Mouse (Mus musculus) heart, adult 2 months (tissue): Measurements from ENCODE around the gene Lonrf2. TPM values are rescaled to one million over a fixed set of nuclear protein-coding genes. Genes with fewer than 3 reads are reported as not detected.

ENCODE experiments used
- DNase-seq, 2 experiments: peaks; one replicate each; pipeline ENCODE4 v3.0.0; 2021
- H3K27ac ChIP-seq: fragments of 200-600 bp; 2 replicates; pipeline ENCODE4 v1.8.1; 2022
- H3K27me3 ChIP-seq: fragments of 200-500 bp; 2 replicates; pipeline ENCODE4 v1.6.1; 2012; ENCODE audit warnings: mild to moderate bottlenecking, low read length, inconsistent platforms, mixed read lengths; ENCODE audit not compliant: control insufficient read depth, insufficient read depth
- H3K36me3 ChIP-seq: fragments of 200-500 bp; 2 replicates; pipeline ENCODE4 v1.6.1; 2012; ENCODE audit warnings: low read length, inconsistent platforms; ENCODE audit not compliant: control insufficient read depth, insufficient read depth
- H3K4me1 ChIP-seq: fragments of 200-500 bp; 2 replicates; pipeline ENCODE4 v1.6.1; 2011; ENCODE audit warnings: low read length; ENCODE audit not compliant: control insufficient read depth, insufficient read depth
- H3K4me3 ChIP-seq: fragments of 200-600 bp; 2 replicates; pipeline ENCODE4 v1.8.1; 2022
- H3K79me2 ChIP-seq: fragments of 200-500 bp; replicated peaks from 2 replicates; pipeline ENCODE4 v1.6.1; 2012; ENCODE audit warnings: mild to moderate bottlenecking, inconsistent platforms, low read length, moderate library complexity, mixed read lengths; ENCODE audit not compliant: control insufficient read depth, insufficient read depth
- H3K9ac ChIP-seq: fragments of 200-500 bp; 2 replicates; pipeline ENCODE4 v1.6.1; 2012; ENCODE audit warnings: low read depth, mild to moderate bottlenecking, control low read depth, inconsistent platforms, low read length, mixed read lengths
- CTCF ChIP-seq: fragments of 200-600 bp; IDR thresholded peaks from 2 replicates; pipeline ENCODE4 v1.8.1; 2022; ENCODE audit warnings: antibody characterized with exemption, mild to moderate bottlenecking, moderate library complexity
- EP300 ChIP-seq: fragments of 200-500 bp; IDR thresholded peaks from 2 replicates; pipeline ENCODE4 v1.6.1; 2011; ENCODE audit warnings: low read depth, low read length, control low read depth; ENCODE audit not compliant: insufficient read depth
- POLR2A ChIP-seq: fragments of 200-500 bp; IDR thresholded peaks from 2 replicates; pipeline ENCODE4 v1.6.1; 2011; ENCODE audit warnings: mild to moderate bottlenecking, low read depth, low read length, control low read depth; ENCODE audit not compliant: insufficient read depth
- WGBS: fragments of 180-500 bp; shearing (Covaris S2); methylation state at CpG from one replicate; pipeline ENCODE4 v1.1.7; 2018; 5-methylcytosine and 5-hydroxymethylcytosine counted together
- intact Hi-C: fragments of 180-260 bp; cut with DNase I; formaldehyde crosslinking; loops from one replicate; pipeline ENCODE4 v1.15.1; 2025
- polyA plus RNA-seq: library from polyadenylated mRNA; depleted of rRNA; stranded (reverse); fragments of >200 nt; gene quantifications from 2 replicates; pipeline ENCODE4 v1.2.3, GENCODE M21; 2012
- total RNA-seq, 2 experiments: library from RNA; stranded (reverse); gene quantifications; 2 replicates each; pipeline ENCODE4 v1.2.3; 2021

Lonrf2 gene
- total and polyA plus RNA-seq, 3 experiments: 2.6 to 3.8 (median 3.3) TPM

DNA sequence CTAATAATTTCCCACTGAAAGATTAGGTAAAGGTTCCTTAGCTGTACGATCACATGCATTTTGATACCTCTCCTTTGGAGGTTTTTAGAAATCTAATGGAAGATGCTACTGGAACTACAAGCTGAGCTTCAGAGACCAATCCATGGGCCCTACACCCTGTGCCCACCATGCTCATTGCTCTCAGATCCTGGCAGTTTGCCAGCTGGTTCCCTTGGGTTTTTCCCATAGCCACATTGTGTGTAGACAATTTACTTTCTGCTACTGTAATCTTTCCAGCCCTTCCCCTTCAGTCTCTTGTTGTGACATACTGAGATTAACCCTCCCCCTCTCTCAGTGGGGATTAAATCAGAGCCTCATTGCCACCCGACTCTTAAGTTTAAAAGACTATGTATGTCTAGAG is 11.6 kb downstream of the Lonrf2 start:
- no peak for TF ChIP-seq POLR2A
- TF ChIP-seq CTCF: no peak
- TF ChIP-seq EP300: no peak
- Histone ChIP-seq H3K27ac (no peak overlapping the region), H3K79me2 (no peaks in the 10 kb centered on the region), H3K36me3 (no peaks in the 10 kb centered on the region), H3K27me3 (no peaks in the 10 kb centered on the region), H3K4me1 (no peaks in the 10 kb centered on the region), H3K9ac (no peak overlapping the region), H3K4me3 (no peak overlapping the region)
- DNase-seq: no peak
- 70% methylated on average over 2 of the region's 2 CpGs for WGBS
- intact Hi-C loops: no loop called here

DNA sequence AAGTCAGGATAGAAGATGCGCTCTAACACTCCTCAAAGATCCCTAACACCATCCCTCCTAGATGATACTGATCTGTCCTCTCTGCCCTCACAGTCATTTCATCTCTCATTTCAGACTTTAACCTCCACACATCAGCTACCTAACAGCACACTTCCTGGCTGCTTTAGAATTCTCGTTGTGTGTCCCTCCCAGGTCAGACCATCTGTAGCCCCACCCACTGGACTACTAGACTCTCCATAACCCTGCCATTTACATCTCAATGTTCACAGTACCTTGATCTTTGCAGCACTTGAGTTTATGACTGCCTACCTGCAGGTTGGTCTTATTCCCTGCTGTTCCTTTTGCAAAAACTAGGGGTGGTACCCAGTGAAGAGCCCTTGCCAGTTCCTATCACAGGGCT is 12.7 kb downstream of the Lonrf2 start:
- Histone ChIP-seq H3K27ac (no peak overlapping the region), H3K79me2 (no peaks in the 10 kb centered on the region), H3K27me3 (no peaks in the 10 kb centered on the region), H3K4me1 (no peaks in the 10 kb centered on the region), H3K36me3 (no peaks in the 10 kb centered on the region), H3K9ac (no peak overlapping the region), H3K4me3 (no peak overlapping the region)
- no peak for DNase-seq
- WGBS: 56% methylated on average over 2 of the region's 2 CpGs
- no peak for TF ChIP-seq POLR2A
- intact Hi-C loops: no loop called here

DNA sequence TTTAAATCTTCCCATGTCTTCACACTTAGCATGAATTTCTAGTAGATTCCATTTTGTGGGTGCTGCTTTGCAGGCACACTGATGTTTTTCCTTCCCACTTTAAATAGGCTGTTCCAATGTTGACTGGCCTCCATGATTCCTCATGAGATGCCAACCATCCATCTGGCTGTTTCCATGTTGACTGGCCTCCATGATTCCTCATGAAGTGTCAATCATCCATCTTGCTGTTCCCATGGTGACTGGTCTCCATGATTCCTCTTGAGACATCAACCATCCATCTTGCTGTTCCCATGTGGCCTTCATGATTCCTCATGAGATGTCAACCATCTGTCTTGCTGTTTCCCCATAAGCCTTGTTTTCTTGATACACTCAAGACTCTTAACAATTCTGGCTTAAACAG is 16.8 kb downstream of the Lonrf2 start:
- Histone ChIP-seq H3K4me1 (no peaks in the 10 kb centered on the region), H3K27me3 (no peaks in the 10 kb centered on the region), H3K4me3 (no peak overlapping the region), H3K27ac (no peak overlapping the region), H3K36me3 (no peaks in the 10 kb centered on the region), H3K79me2 (no peaks in the 10 kb centered on the region), H3K9ac (no peak overlapping the region)
- intact Hi-C loops: no loop called here
- TF ChIP-seq EP300 (no peak), POLR2A (no peak), CTCF (no peak)
- DNase-seq: no peak

DNA sequence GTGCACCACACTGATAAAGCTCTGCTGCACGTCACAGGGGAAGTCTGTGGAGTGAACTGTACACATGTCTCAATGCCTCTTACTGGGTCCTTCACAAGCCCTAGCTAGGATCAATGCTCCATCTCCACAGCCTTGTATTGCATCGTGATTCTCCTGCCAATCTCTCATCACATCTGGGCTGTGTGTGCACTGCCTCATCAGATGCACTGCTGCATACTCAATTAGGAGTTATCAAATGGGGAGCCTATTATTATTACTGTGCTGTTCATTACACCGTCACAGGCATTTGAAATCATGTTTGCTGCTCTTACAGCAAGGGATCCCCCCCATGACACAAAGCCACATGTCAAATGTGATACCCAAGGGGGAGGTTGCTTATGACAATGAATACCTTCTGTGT is 18.8 kb downstream of the Lonrf2 start:
- no peak for DNase-seq
- TF ChIP-seq CTCF (no peak), POLR2A (no peak), EP300 (no peak)
- Histone ChIP-seq H3K27me3 (no peaks in the 10 kb centered on the region), H3K4me1 (no peaks in the 10 kb centered on the region), H3K27ac (no peak overlapping the region), H3K9ac (no peak overlapping the region), H3K36me3 (no peaks in the 10 kb centered on the region), H3K79me2 (no peaks in the 10 kb centered on the region), H3K4me3 (no peak overlapping the region)
- intact Hi-C loops: no loop called here
- 74% methylated on average over 3 of the region's 3 CpGs for WGBS

DNA sequence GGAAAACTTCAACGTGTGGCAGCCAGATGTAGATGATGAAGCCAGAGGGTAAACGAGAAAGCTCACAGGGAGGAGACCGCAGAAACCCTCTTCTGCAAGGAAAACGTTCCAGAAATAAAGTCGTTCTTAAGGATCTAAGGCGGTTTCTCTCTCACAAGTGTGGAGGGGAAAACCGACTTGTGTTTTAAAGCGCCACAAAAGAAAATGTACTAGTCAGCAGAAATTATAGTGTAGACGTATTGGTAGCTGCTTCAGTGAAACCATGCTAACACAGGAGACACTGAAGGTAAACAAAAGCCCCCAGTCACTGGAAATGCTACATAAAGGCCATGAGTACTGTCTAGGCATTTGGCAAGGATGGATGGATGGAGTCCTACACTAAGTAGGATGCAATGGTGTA is 19.2 kb downstream of the Lonrf2 start:
- no peak for DNase-seq
- H3K4me3 ChIP-seq: no peak overlapping the region
- no peaks in the 10 kb centered on the region for H3K27me3 ChIP-seq
- no peaks in the 10 kb centered on the region for H3K36me3 ChIP-seq
- H3K9ac ChIP-seq: no peak overlapping the region
- no peak overlapping the region for H3K27ac ChIP-seq
- no peaks in the 10 kb centered on the region for H3K4me1 ChIP-seq
- intact Hi-C loops: no loop called here
- TF ChIP-seq CTCF (no peak), POLR2A (no peak), EP300 (no peak)
- no peaks in the 10 kb centered on the region for H3K79me2 ChIP-seq
- 81% methylated on average over 9 of the region's 9 CpGs for WGBS

DNA sequence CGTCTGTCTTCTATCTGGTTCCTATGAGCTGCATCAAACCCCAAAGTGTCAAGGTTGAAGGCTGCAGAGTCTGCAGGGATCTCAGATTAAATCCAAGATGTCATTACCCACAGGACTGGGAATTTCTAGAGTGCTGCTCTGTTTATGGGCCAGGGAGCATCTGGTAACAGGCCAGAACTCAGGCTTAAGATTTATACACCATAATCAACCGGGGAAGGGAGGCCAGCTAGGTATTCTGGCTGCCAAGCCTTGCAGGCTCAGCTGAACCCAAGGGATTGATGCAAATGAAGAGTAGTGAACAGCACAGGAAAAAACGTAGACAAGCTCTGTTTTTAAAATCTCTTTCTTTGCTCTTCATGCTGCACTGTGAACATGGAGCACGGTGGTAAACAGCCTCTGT is 20.2 kb downstream of the Lonrf2 start:
- intact Hi-C loops: no loop called here
- Histone ChIP-seq H3K36me3 (no peaks in the 10 kb centered on the region), H3K27me3 (no peaks in the 10 kb centered on the region), H3K9ac (no peak overlapping the region), H3K4me1 (no peaks in the 10 kb centered on the region), H3K4me3 (no peak overlapping the region), H3K27ac (no peak overlapping the region), H3K79me2 (no peaks in the 10 kb centered on the region)
- no peak for TF ChIP-seq CTCF
- no peak for TF ChIP-seq POLR2A
- no peak for TF ChIP-seq EP300
- 52% methylated on average over 4 of the region's 4 CpGs for WGBS
- no peak for DNase-seq

DNA sequence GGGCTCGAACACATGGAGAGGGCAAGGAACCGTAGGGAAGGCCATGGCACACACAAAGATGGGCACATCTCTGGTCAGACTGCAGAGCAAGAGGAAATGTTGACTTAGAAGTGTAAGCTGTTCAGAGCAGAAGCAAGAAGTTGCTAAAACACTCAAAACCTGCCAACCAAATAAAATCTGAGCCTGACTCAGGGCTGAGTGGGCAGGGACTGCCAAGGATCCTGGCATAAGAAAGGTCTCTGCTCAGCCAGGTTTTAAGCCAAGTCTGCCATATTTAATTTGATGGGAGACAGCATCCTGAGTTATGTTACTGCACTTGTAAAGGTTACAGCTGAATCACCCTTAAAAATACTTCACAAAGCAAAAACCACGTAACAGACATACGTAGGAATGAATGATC is 29.4 kb downstream of the Lonrf2 start:
- Histone ChIP-seq H3K27me3 (no peaks in the 10 kb centered on the region), H3K9ac (no peak overlapping the region), H3K4me1 (no peaks in the 10 kb centered on the region), H3K27ac (no peak overlapping the region), H3K36me3 (no peaks in the 10 kb centered on the region), H3K4me3 (no peak overlapping the region), H3K79me2 (no peaks in the 10 kb centered on the region)
- no peak for TF ChIP-seq POLR2A
- TF ChIP-seq CTCF: no peak
- TF ChIP-seq EP300: no peak
- no peak for DNase-seq
- 95% methylated on average over 4 of the region's 4 CpGs for WGBS
- intact Hi-C loops: no loop called here
